Mouse (Mus musculus) liver, embryonic 14.5 days (tissue): ENCODE measurements around the gene Ier5. TPM values are rescaled to one million over a fixed set of nuclear protein-coding genes. Genes with fewer than 3 reads are reported as not detected.

Experiments
- ATAC-seq: fragments of 200-750 bp; cut with Nextera tagmentation; 2 replicates; pipeline ENCODE4 v1.8.0; 2017; ENCODE audit warnings: moderate number of reproducible peaks, mild to moderate bottlenecking, moderate library complexity; ENCODE audit not compliant: insufficient read depth
- DNase-seq, 3 experiments: peaks; one replicate each; pipeline ENCODE4 v3.0.0-alpha.2; 2012 to 2013; ENCODE audit warnings: low read depth in 3 of 3, low spot score in 3 of 3
- H3K27ac ChIP-seq: fragments of 300-500 bp; sonication (generic); 2 replicates; pipeline ENCODE4 v1.5.1; 2014; ENCODE audit warnings: moderate library complexity, mild to moderate bottlenecking, control low read depth, inconsistent platforms
- H3K27me3 ChIP-seq: fragments of 300-500 bp; sonication (generic); 2 replicates; pipeline ENCODE4 v1.6.1; 2014; ENCODE audit warnings: mild to moderate bottlenecking, low read length, moderate library complexity; ENCODE audit not compliant: control insufficient read depth, insufficient read depth
- H3K36me3 ChIP-seq: fragments of 300-500 bp; sonication (generic); replicated peaks from 2 replicates; pipeline ENCODE4 v1.6.1; 2014; ENCODE audit warnings: low read depth; ENCODE audit not compliant: control insufficient read depth, insufficient read depth
- H3K4me1 ChIP-seq, 2 experiments: fragments of 200-500 bp in 1 of 2; fragments of 300-500 bp in 1 of 2; sonication (generic) in 1 of 2; replicated peaks; 2 replicates each; pipeline ENCODE4 v1.6.1; 2012 to 2014; ENCODE audit warnings: antibody characterized with exemption in 1 of 2, inconsistent platforms in 1 of 2, low read length in 1 of 2; ENCODE audit not compliant: control insufficient read depth in 2 of 2, insufficient read depth in 2 of 2
- H3K4me2 ChIP-seq: fragments of 300-500 bp; sonication (generic); 2 replicates; pipeline ENCODE4 v1.6.1; 2014; ENCODE audit warnings: low read depth, mild to moderate bottlenecking, control low read depth, moderate library complexity
- H3K4me3 ChIP-seq, 2 experiments: fragments of 200-500 bp in 1 of 2; fragments of 300-500 bp in 1 of 2; sonication (generic) in 1 of 2; 2 replicates each; pipeline ENCODE4 v1.5.1; 2012 to 2014; ENCODE audit warnings: low read depth in 2 of 2, low read length in 2 of 2, mild to moderate bottlenecking in 2 of 2, control low read depth in 1 of 2, inconsistent platforms in 1 of 2, moderate library complexity in 1 of 2; ENCODE audit not compliant: insufficient read depth in 1 of 2
- H3K9ac ChIP-seq: fragments of 300-500 bp; sonication (generic); replicated peaks from 2 replicates; pipeline ENCODE4 v1.6.1; 2014; ENCODE audit warnings: mild to moderate bottlenecking, control low read depth, moderate library complexity
- H3K9me3 ChIP-seq: fragments of 300-500 bp; sonication (generic); 2 replicates; pipeline ENCODE4 v1.6.1; 2016; ENCODE audit warnings: low read length, mixed read lengths; ENCODE audit not compliant: control insufficient read depth
- CTCF ChIP-seq: IDR thresholded peaks from 2 replicates; pipeline ENCODE4 v1.5.1; 2016; ENCODE audit warnings: antibody characterized with exemption, low read depth, control low read depth
- EP300 ChIP-seq: IDR thresholded peaks from 2 replicates; pipeline ENCODE4 v1.6.1; 2016; ENCODE audit warnings: antibody characterized with exemption, low read depth
- WGBS: fragments of 180-500 bp; shearing (Covaris S2); extraction: QIAGEN DNeasy Blood & Tissue Kit; methylation state at CpG from one replicate; pipeline ENCODE4 v1.1.7; 2014; ENCODE audit not compliant: insufficient replicate concordance; 5-methylcytosine and 5-hydroxymethylcytosine counted together
- polyA plus RNA-seq, 2 experiments: library from polyadenylated mRNA; depleted of rRNA in 1 of 2; stranded (reverse) in 1 of 2; unstranded in 1 of 2; fragments of >200 nt; fragmentation: Nextera tagmentation in 1 of 2; extraction: Ambion mirVana in 1 of 2; gene quantifications; 2 replicates each; pipeline versions ENCODE4 v1.2.1 to v1.2.3; 2012 to 2014

Gene Ier5
- polyA plus RNA-seq, 2 experiments: 2.9 to 5.8 TPM

- ATAC-seq (no peak), DNase-seq (no peak)
- no peak for TF ChIP-seq CTCF
- no peak for TF ChIP-seq EP300
- Histone ChIP-seq H3K4me2 (no peak overlapping the region), H3K36me3 (no peaks in the 10 kb centered on the region), H3K9me3 (no peaks in the 10 kb centered on the region), H3K9ac (no peak overlapping the region), H3K27ac (no peak overlapping the region), H3K27me3 (no peaks in the 10 kb centered on the region), H3K4me3 (no peak overlapping the region), H3K4me1 (peaks cover 0 to 20% of the 10 kb centered on the region in 2 experiments; a peak in 2 of 4 replicates)
- 62% methylated on average over 1 of the region's 1 CpGs for WGBS
Observed at GRCm38 (mm10) chr1:155056166-155056565, 43.3 kb downstream of the Ier5 start.

GRCm38 (mm10) chr1:155055041-155055440, 44.4 kb downstream of the Ier5 start:
- ATAC-seq (no peak), DNase-seq (no peak)
- no peaks in the 10 kb centered on the region for H3K27me3 ChIP-seq
- TF ChIP-seq CTCF: no peak
- no peak for TF ChIP-seq EP300
- 21% methylated on average over 3 of the region's 3 CpGs for WGBS
- H3K9ac ChIP-seq: no peak overlapping the region
- no peaks in the 10 kb centered on the region for H3K9me3 ChIP-seq
- H3K4me3 ChIP-seq: no peak overlapping the region
- H3K4me1 ChIP-seq: peaks cover 0 to 22% of the 10 kb centered on the region in 2 experiments; a peak in 2 of 4 replicates
- no peaks in the 10 kb centered on the region for H3K36me3 ChIP-seq
- H3K27ac ChIP-seq: no peak overlapping the region
- no peak overlapping the region for H3K4me2 ChIP-seq

- Histone ChIP-seq H3K4me2 (no peak overlapping the region), H3K4me1 (peaks cover 0 to 20% of the 10 kb centered on the region in 2 experiments; a peak in 2 of 4 replicates), H3K9me3 (no peaks in the 10 kb centered on the region), H3K9ac (no peak overlapping the region), H3K27me3 (no peaks in the 10 kb centered on the region), H3K36me3 (no peaks in the 10 kb centered on the region), H3K4me3 (no peak overlapping the region), H3K27ac (no peak overlapping the region)
- DNase-seq (no peak), ATAC-seq (no peak)
- no peak for TF ChIP-seq CTCF
- no peak for TF ChIP-seq EP300
- WGBS: 33% methylated on average over 6 of the region's 6 CpGs
Observed at GRCm38 (mm10) chr1:155054366-155054965, 45.0 kb downstream of the Ier5 start.

- no peak overlapping the region for H3K27ac ChIP-seq
- TF ChIP-seq CTCF: no peak
- TF ChIP-seq EP300: no peak
- no peaks in the 10 kb centered on the region for H3K27me3 ChIP-seq
- H3K36me3 ChIP-seq: no peaks in the 10 kb centered on the region
- no peak overlapping the region for H3K4me2 ChIP-seq
- H3K4me1 ChIP-seq: peaks cover 0 to 15% of the 10 kb centered on the region in 2 experiments; a peak in 2 of 4 replicates
- H3K9ac ChIP-seq: no peak overlapping the region
- DNase-seq (no peak), ATAC-seq (no peak)
- 62% methylated on average over 1 of the region's 1 CpGs for WGBS
- no peaks in the 10 kb centered on the region for H3K9me3 ChIP-seq
- no peak overlapping the region for H3K4me3 ChIP-seq
Observed at GRCm38 (mm10) chr1:155053296-155053695, 46.1 kb downstream of the Ier5 start.

GRCm38 (mm10) chr1:155052761-155053166, 46.7 kb downstream of the Ier5 start:
- H3K9ac ChIP-seq: no peak overlapping the region
- peaks cover 0 to 15% of the 10 kb centered on the region in 2 experiments; a peak in 2 of 4 replicates for H3K4me1 ChIP-seq
- no peaks in the 10 kb centered on the region for H3K9me3 ChIP-seq
- ATAC-seq (no peak), DNase-seq (no peak)
- H3K36me3 ChIP-seq: no peaks in the 10 kb centered on the region
- 56% methylated on average over 9 of the region's 9 CpGs for WGBS
- H3K4me2 ChIP-seq: no peak overlapping the region
- H3K27ac ChIP-seq: no peak overlapping the region
- no peaks in the 10 kb centered on the region for H3K27me3 ChIP-seq
- no peak overlapping the region for H3K4me3 ChIP-seq
- TF ChIP-seq CTCF: no peak
- TF ChIP-seq EP300: no peak
